Mouse (Mus musculus) myocyte (in vitro differentiated cells): ENCODE results near the gene Mtmr4. TPM values are rescaled to one million over a fixed set of nuclear protein-coding genes. Genes with fewer than 3 reads are reported as not detected.
A peak's percentile ranks its signal among the peaks of the same experiment; 100 is the strongest.

Experiments used
- H3K27me3 ChIP-seq: one replicate; pipeline ENCODE4 v1.6.1; 2011; ENCODE audit not compliant: control insufficient read depth, insufficient read depth, insufficient read length
- H3K36me3 ChIP-seq: one replicate; pipeline ENCODE4 v1.6.1; 2011; ENCODE audit not compliant: control insufficient read depth, insufficient read depth
- H3K4me2 ChIP-seq: one replicate; pipeline ENCODE4 v1.6.1; 2011; ENCODE audit warnings: low read depth, control low read depth
- H3K4me3 ChIP-seq: one replicate; pipeline ENCODE4 v1.5.1; 2011; ENCODE audit warnings: mild to moderate bottlenecking, control low read depth, moderate library complexity
- H3K79me2 ChIP-seq: one replicate; pipeline ENCODE4 v1.6.1; 2011; ENCODE audit not compliant: control insufficient read depth, insufficient read depth
- H3ac ChIP-seq: one replicate; pipeline ENCODE4 v1.6.1; 2011; ENCODE audit not compliant: control insufficient read depth, insufficient read length
- CEBPB ChIP-seq: IDR thresholded peaks from 2 replicates; pipeline ENCODE4 v1.6.1; 2011; ENCODE audit warnings: mild to moderate bottlenecking, moderate library complexity; ENCODE audit not compliant: poor library complexity, insufficient read depth, severe bottlenecking
- E2F4 ChIP-seq: IDR thresholded peaks from one replicate; pipeline ENCODE4 v1.6.1; 2011; ENCODE audit warnings: mild to moderate bottlenecking, control low read depth, moderate library complexity; ENCODE audit not compliant: insufficient read depth
- MAX ChIP-seq: IDR thresholded peaks from one replicate; pipeline ENCODE4 v1.6.1; 2011; ENCODE audit warnings: low read depth, mild to moderate bottlenecking, control low read depth
- MYOD1 ChIP-seq, 3 experiments: IDR thresholded peaks; one replicate each; pipeline ENCODE4 v1.6.1; 2011; ENCODE audit warnings: control low read depth in 2 of 3, low read depth in 2 of 3, mild to moderate bottlenecking in 2 of 3, moderate library complexity in 1 of 3; ENCODE audit not compliant: insufficient read length in 2 of 3, control insufficient read depth in 1 of 3
- MYOG ChIP-seq, 3 experiments: IDR thresholded peaks; one replicate each; pipeline ENCODE4 v1.6.1; 2011; ENCODE audit warnings: control low read depth in 2 of 3, low read depth in 2 of 3, mild to moderate bottlenecking in 2 of 3; ENCODE audit not compliant: insufficient read length in 2 of 3, control insufficient read depth in 1 of 3, insufficient read depth in 1 of 3
- POLR2A ChIP-seq: IDR thresholded peaks from one replicate; pipeline ENCODE4 v1.6.1; 2011; ENCODE audit warnings: low read depth, mild to moderate bottlenecking, control low read depth, moderate library complexity; ENCODE audit not compliant: insufficient read length
- POLR2AphosphoS2 ChIP-seq: IDR thresholded peaks from one replicate; pipeline ENCODE4 v1.6.1; 2011; ENCODE audit warnings: low read depth, control low read depth; ENCODE audit not compliant: insufficient read length
- REST ChIP-seq: IDR thresholded peaks from one replicate; pipeline ENCODE4 v1.6.1; 2011; ENCODE audit warnings: mild to moderate bottlenecking, control low read depth, moderate library complexity; ENCODE audit not compliant: insufficient read depth, insufficient read length
- SRF ChIP-seq: IDR thresholded peaks from one replicate; pipeline ENCODE4 v1.6.1; 2011; ENCODE audit warnings: low read depth; ENCODE audit not compliant: control insufficient read depth, insufficient read length
- TCF12 ChIP-seq: IDR thresholded peaks from one replicate; pipeline ENCODE4 v1.6.1; 2011; ENCODE audit warnings: mild to moderate bottlenecking, control low read depth; ENCODE audit not compliant: poor library complexity, insufficient read depth, severe bottlenecking
- TCF3 ChIP-seq: IDR thresholded peaks from one replicate; pipeline ENCODE4 v1.6.1; 2011; ENCODE audit warnings: low read depth, control low read depth; ENCODE audit not compliant: insufficient read length
- USF1 ChIP-seq: IDR thresholded peaks from one replicate; pipeline ENCODE4 v1.6.1; 2011; ENCODE audit warnings: low read depth, mild to moderate bottlenecking, control low read depth, moderate library complexity
- polyA plus RNA-seq: library from polyadenylated mRNA; unstranded; fragments of >200 nt; fragmentation: generic; extraction: Trizol; gene quantifications from one replicate; pipeline ENCODE4 v1.2.1, GENCODE M21; 2012; ENCODE audit warnings: missing spikeins

The Mtmr4 gene
- 10.6 TPM for polyA plus RNA-seq

DNA sequence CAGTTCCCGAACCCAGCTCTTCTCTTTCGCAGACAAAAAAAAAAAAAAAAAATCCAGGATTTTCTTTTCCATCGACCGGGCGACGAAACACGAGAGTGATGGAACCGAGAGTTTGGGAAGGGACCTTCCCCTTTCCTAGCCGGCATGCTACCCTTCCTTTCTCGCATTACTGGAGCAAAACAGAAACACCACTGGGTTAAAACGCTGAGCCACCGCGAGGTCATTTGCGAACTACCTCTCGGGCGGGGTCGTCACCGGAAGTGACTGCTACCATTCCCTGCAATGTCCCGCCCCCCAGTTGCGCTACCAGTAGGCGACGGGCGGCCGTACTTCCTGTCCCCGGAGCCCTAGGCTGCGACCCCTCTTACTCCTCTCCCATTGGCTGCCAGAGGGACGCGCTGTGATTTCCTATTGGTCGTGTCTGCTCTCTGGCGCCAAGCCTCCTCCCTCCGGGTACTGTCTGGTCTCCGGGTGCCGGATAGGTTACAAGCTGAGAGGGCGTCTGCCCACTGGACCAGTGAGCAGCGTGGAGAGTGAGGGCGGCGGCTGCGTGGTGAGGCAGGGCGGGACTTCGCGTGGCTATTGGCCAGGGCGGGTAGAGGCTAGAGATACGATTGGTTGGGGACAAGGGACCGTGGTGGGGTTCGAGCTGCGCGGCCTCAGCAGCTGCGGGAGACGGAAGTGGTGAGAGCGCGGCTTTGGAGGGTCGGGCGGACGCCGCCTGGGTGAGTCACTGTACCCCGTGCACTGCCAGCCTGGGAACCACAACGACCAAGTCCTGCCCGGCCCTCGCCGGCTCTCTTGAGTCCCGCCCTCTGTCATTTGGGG is at the start of gene Mtmr4:
Mtmr4 (plus strand) TSS at position 637 of the 828 bp plus-strand sequence.
- H3K4me3 ChIP-seq = peak within 1 kb of the TSS; percentile 97
- H3K27me3 ChIP-seq = no peaks in the 10 kb centered on the region
- no peaks in the 10 kb centered on the region for H3K36me3 ChIP-seq
- no peak for TF ChIP-seq SRF
- no peak for TF ChIP-seq TCF12
- peak; percentile 33 to 90 (median 81) for TF ChIP-seq MYOG (IDR thresholded peaks at IDR 0.05; ENCODE audit: control insufficient read depth in 1 of 3, insufficient read depth in 1 of 3, insufficient read length in 2 of 3, low read depth in 2 of 3)
- TF ChIP-seq MYOD1 (IDR thresholded peaks at IDR 0.05; ENCODE audit: control insufficient read depth in 1 of 3, insufficient read length in 2 of 3, low read depth in 2 of 3) = peak in 2 of 3 experiments; percentile 81 to 88
- peak; percentile 4 for TF ChIP-seq E2F4
- no peak for TF ChIP-seq MAX
- peak; percentile 82 for TF ChIP-seq POLR2A
- TF ChIP-seq TCF3 = peak; percentile 62
- TF ChIP-seq POLR2AphosphoS2 = peak; percentile 86
- no peak for TF ChIP-seq USF1
- no peak for TF ChIP-seq REST
- no peak for TF ChIP-seq CEBPB
- peaks cover 16% of the 10 kb centered on the region for H3K79me2 ChIP-seq
- H3ac ChIP-seq = peak within 1 kb of the TSS; percentile 57
- H3K4me2 ChIP-seq = peak within 1 kb of the TSS; percentile 93

DNA sequence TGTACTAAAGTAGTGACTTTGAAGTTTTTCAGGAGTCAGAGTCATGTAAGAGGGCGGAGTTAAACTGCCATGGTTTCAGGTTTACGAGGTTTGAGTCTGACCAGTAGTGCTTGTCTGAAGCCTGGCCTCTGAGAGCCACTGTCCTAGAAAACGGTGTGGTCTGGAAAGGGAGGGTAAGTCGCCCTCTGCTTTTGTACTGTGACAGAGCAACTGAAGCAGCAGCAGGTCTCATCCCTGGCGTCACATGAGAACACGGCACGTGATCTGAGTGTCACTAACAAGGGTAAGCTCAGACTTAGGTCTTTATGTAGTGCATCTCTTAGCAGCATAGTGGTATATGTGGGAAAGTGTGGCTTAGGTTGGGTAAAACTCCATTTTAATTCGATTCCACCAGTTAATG is 49.7 kb upstream of the Mtmr4 start:
- no peak overlapping the region for H3K4me2 ChIP-seq
- no peaks in the 10 kb centered on the region for H3K36me3 ChIP-seq
- peaks cover 18% of the 10 kb centered on the region for H3K27me3 ChIP-seq
- no peak overlapping the region for H3ac ChIP-seq
- H3K4me3 ChIP-seq = no peak overlapping the region
- TF ChIP-seq E2F4 (no peak), USF1 (peak; percentile 58), TCF12 (no peak), SRF (no peak)
- no peaks in the 10 kb centered on the region for H3K79me2 ChIP-seq

DNA sequence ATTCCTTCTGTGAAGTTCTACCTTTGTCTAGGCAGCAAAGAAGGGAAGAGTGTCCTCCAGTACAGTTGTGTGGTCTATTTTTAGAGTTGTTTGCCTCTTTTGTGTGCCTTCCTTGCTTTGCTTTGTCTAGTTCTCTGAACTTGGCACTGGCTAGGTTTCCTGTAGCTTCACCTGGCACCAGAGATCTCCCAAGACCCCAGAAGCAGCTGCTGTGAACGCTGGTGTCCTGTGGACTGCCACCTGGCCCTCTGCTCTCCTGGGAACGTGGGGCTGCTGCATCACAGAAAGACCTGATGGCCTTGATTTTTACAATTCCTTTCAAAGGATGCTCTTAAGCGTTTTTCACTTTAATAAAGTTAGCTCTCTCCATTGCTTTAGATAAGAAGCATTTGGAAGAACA is 49.1 kb upstream of the Mtmr4 start:
- Histone ChIP-seq H3K27me3 (peaks cover 19% of the 10 kb centered on the region), H3K4me2 (no peak overlapping the region), H3K79me2 (no peaks in the 10 kb centered on the region), H3ac (no peak overlapping the region), H3K36me3 (no peaks in the 10 kb centered on the region), H3K4me3 (no peak overlapping the region)
- TF ChIP-seq POLR2A = no peak
- TF ChIP-seq MYOG (IDR thresholded peaks at IDR 0.05; ENCODE audit: control insufficient read depth in 1 of 3, insufficient read depth in 1 of 3, insufficient read length in 2 of 3, low read depth in 2 of 3) = peak in 1 of 3 experiments; percentile 41
- peak in 1 of 3 experiments; percentile 9 for TF ChIP-seq MYOD1 (IDR thresholded peaks at IDR 0.05; ENCODE audit: control insufficient read depth in 1 of 3, insufficient read length in 2 of 3, low read depth in 2 of 3)

DNA sequence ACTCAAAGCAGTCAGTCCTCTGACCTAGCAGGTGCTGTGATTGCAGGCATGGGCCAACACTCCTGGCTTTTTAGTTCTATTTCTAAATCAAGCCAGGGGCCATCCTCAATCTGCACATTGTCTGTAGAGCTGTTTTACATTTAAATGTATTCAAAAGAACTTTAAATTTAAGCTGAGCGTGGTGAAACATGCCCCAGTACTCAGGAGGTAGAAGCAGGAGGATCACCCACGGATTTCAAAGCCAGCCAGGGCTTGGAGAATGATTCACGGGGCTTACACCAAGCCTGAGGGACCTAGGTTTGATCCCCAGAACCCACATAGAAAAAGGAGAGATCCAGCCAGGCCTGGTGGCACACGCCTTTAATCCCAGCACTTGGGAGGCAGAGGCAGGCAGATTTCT is 38.6 kb upstream of the Mtmr4 start:
- Histone ChIP-seq H3ac (no peak overlapping the region), H3K36me3 (no peaks in the 10 kb centered on the region), H3K4me3 (no peak overlapping the region), H3K79me2 (no peaks in the 10 kb centered on the region), H3K4me2 (no peak overlapping the region), H3K27me3 (peaks cover 26% of the 10 kb centered on the region)
- TF ChIP-seq MYOD1 (IDR thresholded peaks at IDR 0.05; ENCODE audit: control insufficient read depth in 1 of 3, insufficient read length in 2 of 3, low read depth in 2 of 3) (no peak), REST (no peak), USF1 (no peak)

DNA sequence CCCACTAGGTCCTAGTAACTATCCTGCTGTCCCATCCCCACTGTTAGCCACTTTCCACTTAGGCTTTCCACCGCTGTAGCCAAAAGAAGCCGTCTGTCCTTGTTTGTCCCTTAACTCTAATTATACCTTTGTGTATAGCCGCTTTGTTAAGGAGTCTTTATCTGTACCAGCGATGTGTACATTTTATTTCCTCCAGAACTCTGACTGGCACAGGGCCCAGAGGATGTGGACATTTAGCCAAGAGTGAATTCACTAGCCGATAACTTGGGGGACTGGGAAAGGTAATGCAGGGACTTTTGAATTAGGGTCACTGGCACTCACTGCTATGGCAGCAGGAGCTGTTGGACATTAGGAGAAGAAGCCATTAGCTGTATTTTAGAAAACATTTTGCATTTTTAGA is 37.6 kb upstream of the Mtmr4 start:
- TF ChIP-seq CEBPB = no peak
- TF ChIP-seq MYOG (IDR thresholded peaks at IDR 0.05; ENCODE audit: control insufficient read depth in 1 of 3, insufficient read depth in 1 of 3, insufficient read length in 2 of 3, low read depth in 2 of 3) = no peak
- TF ChIP-seq TCF3 = no peak
- no peak for TF ChIP-seq REST
- no peak for TF ChIP-seq POLR2A
- TF ChIP-seq USF1 = no peak
- no peak for TF ChIP-seq SRF
- TF ChIP-seq MYOD1 (IDR thresholded peaks at IDR 0.05; ENCODE audit: control insufficient read depth in 1 of 3, insufficient read length in 2 of 3, low read depth in 2 of 3) = no peak
- no peak for TF ChIP-seq TCF12
- TF ChIP-seq E2F4 = no peak
- Histone ChIP-seq H3K27me3 (peaks cover 20% of the 10 kb centered on the region), H3K4me2 (no peak overlapping the region), H3ac (no peak overlapping the region), H3K4me3 (no peak overlapping the region), H3K79me2 (no peaks in the 10 kb centered on the region), H3K36me3 (no peaks in the 10 kb centered on the region)
